Mouse (Mus musculus) ES-E14 (cell line): ENCODE measurements around the gene Arf3.

Source experiments
- CHD2 ChIP-seq: IDR thresholded peaks from 2 replicates; pipeline ENCODE4 v1.6.1; 2014; ENCODE audit warnings: mild to moderate bottlenecking, low read depth, low read length, inconsistent platforms
- MAFK ChIP-seq: IDR thresholded peaks from 2 replicates; pipeline ENCODE4 v1.6.1; 2014; ENCODE audit warnings: mild to moderate bottlenecking, low read depth, low read length, inconsistent platforms; ENCODE audit not compliant: insufficient read depth
- ZC3H11A ChIP-seq: IDR thresholded peaks from 2 replicates; pipeline ENCODE4 v1.6.1; 2012; ENCODE audit warnings: low read depth, mild to moderate bottlenecking, inconsistent platforms, low read length, borderline replicate concordance
- ZNF384 ChIP-seq: IDR thresholded peaks from 2 replicates; pipeline ENCODE4 v1.6.1; 2012; ENCODE audit warnings: low read depth, low read length, inconsistent platforms

DNA sequence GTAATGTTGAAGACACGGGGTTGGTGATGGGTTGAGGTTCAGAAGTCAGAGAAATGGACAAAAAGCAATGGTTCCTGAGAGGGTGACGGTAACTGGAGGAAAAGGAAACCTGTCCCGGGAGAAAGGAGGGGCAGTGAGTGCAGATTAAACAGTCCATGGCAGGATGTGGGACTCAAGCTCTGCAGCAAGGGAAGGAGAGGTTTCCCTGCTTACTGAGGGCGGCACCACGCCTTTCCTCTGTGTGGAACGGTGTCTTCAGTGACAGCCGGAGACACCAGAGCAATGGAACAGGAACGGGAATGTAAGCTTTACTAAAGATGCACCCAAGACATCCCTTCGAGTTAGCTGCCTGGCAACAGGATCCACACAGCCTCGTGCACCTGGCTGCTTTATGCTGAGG is 26.5 kb downstream of the Arf3 start:
- TF ChIP-seq ZNF384 (no peak), MAFK (no peak), ZC3H11A (no peak), CHD2 (no peak)
